Mouse (Mus musculus) G1E (cell line): Measurements from ENCODE around the gene Mctp1.

Experiments
- CTCF ChIP-seq: IDR thresholded peaks from 2 replicates; pipeline ENCODE4 v1.5.1; 2012; ENCODE audit warnings: low read depth, low read length, inconsistent platforms, mixed read lengths
- GATA1 ChIP-seq: IDR thresholded peaks from 2 replicates; pipeline ENCODE4 v1.6.1; 2012; ENCODE audit warnings: borderline replicate concordance, low read length, inconsistent platforms, mixed read lengths
- TAL1 ChIP-seq: conservative IDR thresholded peaks from 2 replicates; pipeline ENCODE4 v1.6.1; 2012; ENCODE audit warnings: low read depth, low read length, inconsistent platforms, mixed read lengths

- TF ChIP-seq CTCF (no peak), GATA1 (no peak), TAL1 (no peak)
Observed at GRCm38 (mm10) chr13:76611499-76611898, 227.2 kb downstream of the Mctp1 start.
